Mouse (Mus musculus) hindbrain, embryonic 16.5 days (tissue): ENCODE results near the gene Pde8a. TPM values are rescaled to one million over a fixed set of nuclear protein-coding genes. Genes with fewer than 3 reads are reported as not detected.

Experiments used
- ATAC-seq: fragments of 200-750 bp; cut with Nextera tagmentation; 2 replicates; pipeline ENCODE4 v1.8.0; 2017; ENCODE audit warnings: moderate TSS enrichment, moderate library complexity
- H3K27ac ChIP-seq: fragments of 300-500 bp; sonication (generic); 2 replicates; pipeline ENCODE4 v1.5.1; 2014; ENCODE audit warnings: low read depth, mild to moderate bottlenecking, control low read depth, low read length, moderate library complexity
- H3K27me3 ChIP-seq: fragments of 300-500 bp; sonication (generic); replicated peaks from 2 replicates; pipeline ENCODE4 v1.6.1; 2014; ENCODE audit warnings: low read length; ENCODE audit not compliant: control insufficient read depth, insufficient read depth
- H3K36me3 ChIP-seq: fragments of 300-500 bp; sonication (generic); 2 replicates; pipeline ENCODE4 v1.6.1; 2014; ENCODE audit warnings: mild to moderate bottlenecking, low read length, moderate library complexity, mixed read lengths; ENCODE audit not compliant: control insufficient read depth, insufficient read depth
- H3K4me1 ChIP-seq: fragments of 300-500 bp; sonication (generic); 2 replicates; pipeline ENCODE4 v1.6.1; 2014; ENCODE audit warnings: low read depth, low read length; ENCODE audit not compliant: control insufficient read depth, insufficient read depth
- H3K4me2 ChIP-seq: fragments of 300-500 bp; sonication (generic); 2 replicates; pipeline ENCODE4 v1.6.1; 2014; ENCODE audit warnings: mild to moderate bottlenecking, low read length, control low read depth, moderate library complexity
- H3K4me3 ChIP-seq: fragments of 300-500 bp; sonication (generic); 2 replicates; pipeline ENCODE4 v1.5.1; 2014; ENCODE audit warnings: mild to moderate bottlenecking, low read length, control low read depth, moderate library complexity
- H3K9ac ChIP-seq: fragments of 300-500 bp; sonication (generic); 2 replicates; pipeline ENCODE4 v1.6.1; 2014; ENCODE audit warnings: low read depth, mild to moderate bottlenecking, control low read depth, low read length, moderate library complexity
- H3K9me3 ChIP-seq: fragments of 300-500 bp; sonication (generic); 2 replicates; pipeline ENCODE4 v1.6.1; 2014; ENCODE audit warnings: mild to moderate bottlenecking, low read length, moderate library complexity; ENCODE audit not compliant: control insufficient read depth
- WGBS: fragments of 180-500 bp; shearing (Covaris S2); extraction: QIAGEN DNeasy Blood & Tissue Kit; methylation state at CpG from one replicate; pipeline ENCODE4 v1.1.7; 2014; 5-methylcytosine and 5-hydroxymethylcytosine counted together
- polyA plus RNA-seq: library from polyadenylated mRNA; unstranded; fragments of >200 nt; fragmentation: Nextera tagmentation; extraction: Ambion mirVana; gene quantifications from 2 replicates; pipeline ENCODE4 v1.2.1, GENCODE M21; 2015

Pde8a gene
- polyA plus RNA-seq, 1 experiment from 2014 or later: 1.2 TPM

DNA sequence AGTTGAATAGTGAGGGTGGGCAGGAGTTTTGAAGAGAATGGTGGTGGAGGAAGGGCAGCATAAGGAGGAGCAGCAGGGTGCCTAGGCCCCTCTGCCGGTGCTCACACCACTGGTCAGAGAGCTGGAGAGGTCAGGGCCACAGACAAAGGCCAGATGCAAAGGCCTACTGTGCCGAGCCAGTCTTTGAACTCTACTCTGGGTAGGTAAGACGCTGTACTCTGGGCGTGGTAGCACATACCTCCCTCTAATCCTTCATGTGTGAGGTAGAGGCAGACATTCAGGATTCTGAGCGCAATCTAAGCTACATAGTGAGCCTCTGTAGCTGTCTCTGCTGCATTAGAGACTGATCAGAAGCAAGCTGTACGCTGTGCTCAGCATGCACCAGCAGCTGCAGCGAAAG is 73.1 kb downstream of the Pde8a start:
- Histone ChIP-seq H3K27ac (no peak overlapping the region), H3K4me1 (no peaks in the 10 kb centered on the region), H3K36me3 (no peaks in the 10 kb centered on the region), H3K4me2 (no peak overlapping the region), H3K9ac (no peak overlapping the region), H3K9me3 (no peaks in the 10 kb centered on the region), H3K27me3 (no peaks in the 10 kb centered on the region), H3K4me3 (no peak overlapping the region)
- peak; percentile 24; the same call in 1 of the 2 replicates for ATAC-seq
- 32% methylated on average over 7 of the region's 7 CpGs for WGBS

DNA sequence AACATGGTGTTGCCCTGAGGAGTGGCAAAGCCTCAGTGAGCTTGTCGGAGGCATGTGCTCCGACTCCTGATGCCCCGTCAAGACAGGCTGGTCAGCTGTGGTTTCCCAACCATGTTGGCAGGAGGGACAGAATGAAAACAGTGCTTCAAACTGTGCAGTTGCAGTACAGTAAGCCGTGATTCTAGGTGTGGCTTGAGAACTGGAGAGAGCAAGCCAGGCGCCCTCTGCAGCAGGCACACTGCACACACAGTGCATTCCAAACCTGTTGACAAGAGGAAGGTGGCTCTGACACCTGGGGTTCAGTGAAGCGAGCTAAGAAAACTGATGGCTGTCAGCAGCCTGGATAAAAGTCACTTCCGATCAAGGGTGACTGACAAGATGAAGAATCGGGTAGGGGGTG is 73.5 kb downstream of the Pde8a start:
- H3K9me3 ChIP-seq: no peaks in the 10 kb centered on the region
- H3K4me1 ChIP-seq: no peaks in the 10 kb centered on the region
- no peak overlapping the region for H3K4me2 ChIP-seq
- no peak overlapping the region for H3K27ac ChIP-seq
- 0 out of 2 replicates have a peak, but pooled peaks have one; percentile 11 for ATAC-seq
- WGBS: 65% methylated on average over 8 of the region's 8 CpGs
- no peak overlapping the region for H3K4me3 ChIP-seq
- H3K9ac ChIP-seq: no peak overlapping the region
- no peaks in the 10 kb centered on the region for H3K36me3 ChIP-seq
- no peaks in the 10 kb centered on the region for H3K27me3 ChIP-seq

DNA sequence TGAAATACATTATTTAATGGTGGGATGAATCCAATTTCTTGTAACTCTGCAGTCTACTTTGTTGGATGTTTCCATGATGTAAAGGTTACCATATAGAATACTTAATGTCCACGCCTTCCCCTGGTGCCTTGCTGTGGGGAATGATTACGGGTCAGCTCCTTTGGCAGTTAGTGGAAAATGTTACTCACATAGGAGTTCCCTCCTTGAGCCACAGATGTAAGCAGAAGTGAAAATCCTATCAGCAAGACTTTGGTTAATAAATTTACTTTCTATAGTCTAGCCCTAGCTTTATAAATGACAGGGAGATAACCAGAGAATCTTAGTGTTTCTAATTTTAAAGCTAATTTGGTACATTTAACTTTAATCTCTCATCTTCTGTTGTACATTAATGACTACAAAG is 81.8 kb downstream of the Pde8a start:
- H3K27me3 ChIP-seq: no peaks in the 10 kb centered on the region
- H3K4me1 ChIP-seq: no peaks in the 10 kb centered on the region
- no peak overlapping the region for H3K4me2 ChIP-seq
- no peak overlapping the region for H3K9ac ChIP-seq
- 89% methylated on average over 2 of the region's 2 CpGs for WGBS
- no peaks in the 10 kb centered on the region for H3K9me3 ChIP-seq
- no peak overlapping the region for H3K4me3 ChIP-seq
- ATAC-seq: no peak
- no peaks in the 10 kb centered on the region for H3K36me3 ChIP-seq
- H3K27ac ChIP-seq: no peak overlapping the region

DNA sequence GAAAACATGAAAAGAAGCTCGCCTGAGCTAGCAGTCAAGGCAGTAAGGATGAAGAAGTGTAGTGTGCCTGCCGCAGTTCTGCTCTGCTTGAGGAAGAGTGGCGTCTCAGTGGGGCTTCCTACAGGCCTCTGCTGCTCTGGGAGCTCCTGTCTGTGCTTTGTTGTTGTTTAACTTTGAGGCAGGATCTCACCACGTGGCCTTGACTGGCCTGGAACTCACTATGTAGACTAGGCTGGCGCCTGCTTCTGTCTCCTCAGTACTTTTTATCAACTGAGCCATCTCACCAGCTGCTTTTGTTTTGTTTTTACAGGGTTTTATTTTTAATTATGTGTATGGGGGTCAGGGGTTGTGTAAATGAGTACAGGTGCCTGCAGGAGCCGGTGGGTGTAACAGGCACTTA is 84.8 kb downstream of the Pde8a start:
- H3K36me3 ChIP-seq: no peaks in the 10 kb centered on the region
- H3K4me3 ChIP-seq: no peak overlapping the region
- no peaks in the 10 kb centered on the region for H3K4me1 ChIP-seq
- no peak overlapping the region for H3K4me2 ChIP-seq
- ATAC-seq: no peak
- H3K9ac ChIP-seq: no peak overlapping the region
- no peak overlapping the region for H3K27ac ChIP-seq
- WGBS: 31% methylated on average over 6 of the region's 6 CpGs
- no peaks in the 10 kb centered on the region for H3K9me3 ChIP-seq
- no peaks in the 10 kb centered on the region for H3K27me3 ChIP-seq

DNA sequence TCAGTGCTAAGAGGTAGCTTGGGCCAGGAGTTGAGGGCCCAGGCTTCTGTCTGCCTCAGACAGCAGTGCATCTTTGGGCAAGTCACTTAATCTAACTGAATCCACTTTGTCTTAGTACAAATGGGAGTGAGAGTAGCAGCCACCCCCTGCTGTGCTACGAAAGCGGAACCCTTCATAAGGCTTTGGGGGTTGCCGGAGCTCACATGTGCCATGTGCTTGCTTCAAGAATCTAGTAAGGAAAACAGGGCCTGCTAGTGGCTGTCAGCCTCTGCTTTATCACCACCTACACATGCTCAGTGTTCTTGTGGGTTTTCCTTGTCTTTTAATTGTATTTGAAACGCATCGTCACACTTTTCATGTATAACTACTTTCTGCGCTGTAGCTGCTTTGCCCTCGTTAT is 87.9 kb downstream of the Pde8a start:
- no peak overlapping the region for H3K9ac ChIP-seq
- H3K4me3 ChIP-seq: no peak overlapping the region
- H3K36me3 ChIP-seq: no peaks in the 10 kb centered on the region
- no peaks in the 10 kb centered on the region for H3K9me3 ChIP-seq
- ATAC-seq: no peak
- 41% methylated on average over 7 of the region's 7 CpGs for WGBS
- no peaks in the 10 kb centered on the region for H3K4me1 ChIP-seq
- H3K27me3 ChIP-seq: no peaks in the 10 kb centered on the region
- H3K27ac ChIP-seq: no peak overlapping the region
- no peak overlapping the region for H3K4me2 ChIP-seq

DNA sequence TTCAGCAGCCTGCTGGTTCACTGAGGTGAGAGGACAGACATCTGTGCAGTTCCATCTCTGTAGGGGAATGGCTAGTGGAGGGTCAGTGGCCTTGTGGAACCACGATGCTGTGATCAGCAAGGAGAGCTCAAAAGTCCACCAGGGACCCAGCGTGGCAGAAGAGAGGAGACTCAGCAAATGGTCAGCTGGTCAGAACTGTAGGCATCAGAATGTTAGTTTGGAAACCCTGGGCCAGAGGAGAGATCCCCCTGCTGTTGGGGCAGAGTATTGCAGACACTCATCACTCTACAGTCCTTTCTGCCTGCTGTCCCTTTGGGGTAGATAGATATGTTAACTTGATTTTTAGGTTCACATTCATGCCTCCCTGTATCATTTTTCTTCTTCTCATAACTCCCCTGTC is 90.3 kb downstream of the Pde8a start:
- no peaks in the 10 kb centered on the region for H3K9me3 ChIP-seq
- H3K4me2 ChIP-seq: no peak overlapping the region
- no peak overlapping the region for H3K4me3 ChIP-seq
- no peak overlapping the region for H3K27ac ChIP-seq
- H3K4me1 ChIP-seq: no peaks in the 10 kb centered on the region
- no peaks in the 10 kb centered on the region for H3K27me3 ChIP-seq
- H3K36me3 ChIP-seq: no peaks in the 10 kb centered on the region
- WGBS: 94% methylated on average over 2 of the region's 2 CpGs
- ATAC-seq: no peak
- no peak overlapping the region for H3K9ac ChIP-seq

DNA sequence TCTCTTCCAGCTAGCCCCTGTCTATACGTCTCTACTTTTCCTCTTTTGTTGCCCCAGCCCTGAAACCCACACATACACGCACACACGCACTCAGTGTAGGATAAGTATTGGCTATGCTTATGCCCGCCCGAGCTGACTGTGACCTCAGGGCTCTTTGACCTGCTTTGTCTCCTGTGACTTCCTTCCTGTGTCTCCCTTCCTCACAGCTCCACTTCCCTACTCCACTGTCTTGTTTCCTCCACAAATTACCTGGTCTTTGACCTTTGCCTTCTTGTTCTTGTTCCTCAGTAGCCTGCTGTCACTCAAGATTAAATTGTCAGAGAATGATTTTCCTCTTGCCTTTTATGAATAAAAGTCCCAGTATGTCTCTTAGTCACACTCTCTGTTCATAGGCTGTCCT is 90.7 kb downstream of the Pde8a start:
- Histone ChIP-seq H3K4me2 (no peak overlapping the region), H3K9ac (no peak overlapping the region), H3K9me3 (no peaks in the 10 kb centered on the region), H3K4me3 (no peak overlapping the region), H3K27ac (no peak overlapping the region), H3K36me3 (no peaks in the 10 kb centered on the region), H3K27me3 (no peaks in the 10 kb centered on the region), H3K4me1 (no peaks in the 10 kb centered on the region)
- WGBS: 84% methylated on average over 5 of the region's 5 CpGs
- no peak for ATAC-seq

DNA sequence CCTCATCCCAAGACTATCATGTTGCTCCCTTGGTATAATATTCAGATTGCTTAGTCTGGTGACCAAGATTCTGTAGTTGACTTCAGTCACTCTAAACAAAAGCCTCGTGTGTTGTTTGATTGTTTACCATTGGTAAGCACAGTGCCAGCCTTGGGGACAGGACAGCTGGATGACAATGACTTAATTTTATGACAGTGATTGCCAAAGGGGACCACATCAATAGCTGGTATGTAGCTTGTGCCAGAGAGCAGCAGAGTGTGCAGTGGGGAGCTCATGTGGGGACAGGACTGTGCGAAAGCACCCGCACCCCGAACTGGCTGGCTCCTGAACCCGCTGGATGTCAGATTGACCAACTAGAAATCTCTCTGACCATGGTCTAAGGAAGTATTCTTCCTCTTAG is 91.3 kb downstream of the Pde8a start:
- Histone ChIP-seq H3K4me1 (no peaks in the 10 kb centered on the region), H3K27ac (no peak overlapping the region), H3K9ac (no peak overlapping the region), H3K36me3 (no peaks in the 10 kb centered on the region), H3K9me3 (no peaks in the 10 kb centered on the region), H3K4me2 (no peak overlapping the region), H3K4me3 (no peak overlapping the region), H3K27me3 (no peaks in the 10 kb centered on the region)
- 92% methylated on average over 5 of the region's 5 CpGs for WGBS
- ATAC-seq: no peak

DNA sequence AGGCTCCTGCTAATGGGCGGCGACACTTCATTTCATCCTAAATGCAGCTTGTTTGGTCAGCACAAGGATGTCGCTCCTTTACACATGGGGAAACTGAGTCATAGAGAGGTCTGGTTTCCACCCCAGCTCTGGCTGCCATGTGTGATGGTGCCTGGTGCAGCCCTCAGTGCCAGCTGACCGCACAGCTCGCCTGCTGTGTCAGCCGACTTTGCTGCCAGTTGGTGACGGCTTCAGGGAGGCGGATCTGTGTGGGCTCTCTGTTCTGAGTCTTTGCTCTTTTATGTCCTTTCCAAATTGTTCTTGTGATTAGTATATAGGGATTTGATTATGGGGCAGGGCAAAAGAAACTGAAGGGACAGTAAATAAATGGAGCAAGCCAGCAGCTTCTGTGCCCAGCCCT is 94.3 kb downstream of the Pde8a start:
- H3K4me2 ChIP-seq: no peak overlapping the region
- no peaks in the 10 kb centered on the region for H3K9me3 ChIP-seq
- H3K4me3 ChIP-seq: no peak overlapping the region
- H3K27me3 ChIP-seq: no peaks in the 10 kb centered on the region
- H3K9ac ChIP-seq: no peak overlapping the region
- no peaks in the 10 kb centered on the region for H3K4me1 ChIP-seq
- H3K36me3 ChIP-seq: no peaks in the 10 kb centered on the region
- no peak overlapping the region for H3K27ac ChIP-seq
- no peak for ATAC-seq
- WGBS: 69% methylated on average over 8 of the region's 8 CpGs

DNA sequence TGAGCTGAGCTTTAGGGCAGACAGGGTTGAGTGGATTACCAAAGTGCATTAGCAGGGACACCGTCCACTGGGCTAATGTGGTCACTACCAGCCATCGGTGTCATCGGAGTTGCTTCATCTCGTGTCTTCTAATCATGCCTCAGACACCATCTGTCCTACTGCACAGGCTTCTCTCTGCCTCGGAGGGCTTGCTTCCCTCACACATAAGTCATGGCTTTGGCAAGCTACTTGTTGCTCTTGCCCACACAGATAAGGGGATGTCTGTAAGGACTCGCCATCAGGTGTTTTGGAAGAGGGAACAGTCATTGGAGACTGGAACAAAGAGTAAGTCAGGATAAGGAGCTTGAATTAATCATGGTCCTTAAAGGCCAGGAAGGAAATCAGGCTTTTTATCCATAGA is 95.9 kb downstream of the Pde8a start:
- 93% methylated on average over 6 of the region's 6 CpGs for WGBS
- no peak overlapping the region for H3K4me2 ChIP-seq
- ATAC-seq: no peak

More for the DNA sequence above, 95.9 kb downstream of the Pde8a start:
- no peak overlapping the region for H3K27ac ChIP-seq
- H3K9me3 ChIP-seq: no peaks in the 10 kb centered on the region
- H3K9ac ChIP-seq: no peak overlapping the region
- no peaks in the 10 kb centered on the region for H3K4me1 ChIP-seq
- no peak overlapping the region for H3K4me3 ChIP-seq
- H3K36me3 ChIP-seq: no peaks in the 10 kb centered on the region
- H3K27me3 ChIP-seq: no peaks in the 10 kb centered on the region
